ENCODE assay signal across 16 mouse cellular contexts in genomic region chr10:71052748-71053147, GRCm38 (mm10).
DNase-seq lines count a peak whose midpoint lies in the region; ATAC-seq lines count a peak whose summit lies in the region.
"Had no signal": no experiment of that assay in that cellular context is flagged by ENCODE, and none has a peak within 500 bp of the region (broad histone marks: within the 10 kb centered on the region; RNA-seq: fewer than 3 reads in every experiment).

No protein-coding gene starts in this region.

- ATAC-seq in kidney, embryonic 14.5 days (ENCODE audit: low FRiP score, low TSS enrichment) = peak; percentile 65; the same call in 1 of the 2 replicates
- ATAC-seq in activated CD4-positive, CD25-positive, alpha-beta regulatory T cell, adult 4 months = no peak
- ATAC-seq: lung, postnatal 0 days had no signal

- no peaks in the 10 kb centered on the region for H3K36me3 ChIP-seq in heart, embryonic 10.5 days
- no peaks in the 10 kb centered on the region for H3K36me3 ChIP-seq in kidney, embryonic 14.5 days (ENCODE audit: control insufficient read depth, insufficient read depth, low read length)
- H3K36me3 ChIP-seq: hindbrain, embryonic 15.5 days had no signal

- H3K9me3 ChIP-seq in heart, embryonic 10.5 days = no peaks in the 10 kb centered on the region
- no peaks in the 10 kb centered on the region for H3K9me3 ChIP-seq in kidney, embryonic 14.5 days (ENCODE audit: control insufficient read depth, low read length)
- H3K9me3 ChIP-seq: hindbrain, embryonic 15.5 days had no signal

- H3K4me3 ChIP-seq in heart, embryonic 10.5 days = no peak overlapping the region
- no peak overlapping the region for H3K4me3 ChIP-seq in kidney, embryonic 14.5 days (ENCODE audit: low read length)
- H3K4me3 ChIP-seq: hindbrain, embryonic 15.5 days; left cerebral cortex, adult 2 months; myocyte had no signal

- WGBS in heart, embryonic 10.5 days = 64% methylated on average over 9 of the region's 9 CpGs
- WGBS in kidney, embryonic 14.5 days = 41% methylated on average over 9 of the region's 9 CpGs

- H3K4me2 ChIP-seq in kidney, embryonic 14.5 days (replicated peaks; ENCODE audit: low read depth, low read length) = no peak overlapping the region
- H3K4me2 ChIP-seq: hindbrain, embryonic 15.5 days; midbrain, embryonic 11.5 days had no signal

- no peak for DNase-seq in heart, embryonic 10.5 days (ENCODE audit: low spot score)
- no peak for DNase-seq in heart, postnatal 36 days
- no peak for DNase-seq in kidney, adult 18-20 months
- DNase-seq in Muller cell, postnatal 12 days (ENCODE audit: inconsistent ontology term) = peak; percentile 7
- peak; percentile 29 to 61 for DNase-seq in kidney, postnatal 25 days
- DNase-seq: adrenal gland, adult 8-10 months; B cell, adult 2 months; liver; thymus, postnatal 4 days had no signal

- H3K9ac ChIP-seq in kidney, embryonic 14.5 days (ENCODE audit: low read depth, low read length) = no peak overlapping the region
- H3K9ac ChIP-seq: hindbrain, embryonic 15.5 days had no signal

- no peaks in the 10 kb centered on the region for H3K27me3 ChIP-seq in heart, embryonic 10.5 days (ENCODE audit: insufficient read depth, poor library complexity, severe bottlenecking)
- no peaks in the 10 kb centered on the region for H3K27me3 ChIP-seq in kidney, embryonic 14.5 days (ENCODE audit: control insufficient read depth, insufficient read depth, low read length)
- H3K27me3 ChIP-seq: hindbrain, embryonic 15.5 days had no signal

- H3K27ac ChIP-seq in heart, embryonic 10.5 days = 0 out of 2 replicates have a peak overlapping the region, but pooled peaks have one; percentile 25
- H3K27ac ChIP-seq in kidney, embryonic 14.5 days (ENCODE audit: low read depth, low read length) = peak overlapping the region; percentile 37; the same call in 1 of the 2 replicates
- H3K27ac ChIP-seq: hindbrain, embryonic 15.5 days; left cerebral cortex, adult 2 months had no signal

- intact Hi-C loops in heart, postnatal 36 days (cut with DNase I) = no loop called here

- peaks cover 29% of the 10 kb centered on the region for H3K4me1 ChIP-seq in heart, embryonic 10.5 days
- H3K4me1 ChIP-seq in kidney, embryonic 14.5 days (ENCODE audit: control insufficient read depth, insufficient read depth, low read length) = peaks cover 13% of the 10 kb centered on the region; the same call in 1 of the 2 replicates

Comparison
In these comparisons a context has a peak if more than half of its experiments do, and no peak if none do; other contexts are left out.
1. DNase-seq: peak in Muller cell, postnatal 12 days (single experiment) and kidney, postnatal 25 days (2 of 2); none in heart, embryonic 10.5 days (single experiment), heart, postnatal 36 days (0 of 2) and kidney, adult 18-20 months (single experiment).